Mouse (Mus musculus): ENCODE data around the gene Echs1. TPM values are rescaled to one million over a fixed set of nuclear protein-coding genes. Genes with fewer than 3 reads are reported as not detected.
"Not testable (repeated sequence)": the region's sequence is repeated elsewhere in the genome, so short reads cannot be mapped to it uniquely, and the experiment has no call there.

Gene Echs1
- polyA plus RNA-seq, 1 experiment: 5.5 TPM

GRCm38 (mm10) chr7:140137135-140138020, 21.1 kb upstream of the Echs1 start, which contains the start of gene Mtg1:
Gene Mtg1 (plus strand): TSS chr7:140137564.
- TF ChIP-seq FLI1 (IDR thresholded peaks at IDR 0.05; ENCODE audit: low read length) (no peak), GATA1 (IDR thresholded peaks at IDR 0.05; ENCODE audit: borderline replicate concordance, low read length) (no peak)
- peak within 1 kb of the TSS; percentile 98 for H3K4me3 ChIP-seq (replicated peaks)
- no peaks in the 10 kb centered on the region for H3K27me3 ChIP-seq (replicated peaks)
- H3K4me1 ChIP-seq: peaks cover 46% of the 10 kb centered on the region
- H3K36me3 ChIP-seq (replicated peaks; ENCODE audit: low read length): peaks cover 22% of the 10 kb centered on the region
- no peaks in the 10 kb centered on the region for H3K9me3 ChIP-seq

GRCm38 (mm10) chr7:140135106-140135770, 19.0 kb upstream of the Echs1 start:
- TF ChIP-seq FLI1 (IDR thresholded peaks at IDR 0.05; ENCODE audit: low read length) (no peak), GATA1 (IDR thresholded peaks at IDR 0.05; ENCODE audit: borderline replicate concordance, low read length) (no peak)
- peaks cover 25% of the 10 kb centered on the region for H3K36me3 ChIP-seq (replicated peaks; ENCODE audit: low read length)
- no peaks in the 10 kb centered on the region for H3K27me3 ChIP-seq (replicated peaks)
- peaks cover 53% of the 10 kb centered on the region for H3K4me1 ChIP-seq
- no peak overlapping the region for H3K4me3 ChIP-seq (replicated peaks)
- H3K9me3 ChIP-seq: no peaks in the 10 kb centered on the region

GRCm38 (mm10) chr7:140134033-140134432, 17.8 kb upstream of the Echs1 start:
- Histone ChIP-seq H3K36me3 (replicated peaks; ENCODE audit: low read length) (peaks cover 35% of the 10 kb centered on the region), H3K4me1 (peaks cover 52% of the 10 kb centered on the region)
- not testable (repeated sequence) for H3K9me3 ChIP-seq; H3K27me3 ChIP-seq (replicated peaks); H3K4me3 ChIP-seq (replicated peaks)

- H3K36me3 ChIP-seq (replicated peaks; ENCODE audit: low read length): peaks cover 39% of the 10 kb centered on the region
- H3K4me1 ChIP-seq: peaks cover 53% of the 10 kb centered on the region
- not testable (repeated sequence) for H3K27me3 ChIP-seq (replicated peaks); H3K9me3 ChIP-seq; H3K4me3 ChIP-seq (replicated peaks)
Measured at GRCm38 (mm10) chr7:140132184-140132583, 15.9 kb upstream of the Echs1 start.

GRCm38 (mm10) chr7:140127911-140128310, 11.6 kb upstream of the Echs1 start:
- no peak for TF ChIP-seq GATA1 (IDR thresholded peaks at IDR 0.05; ENCODE audit: borderline replicate concordance, low read length)
- TF ChIP-seq FLI1 (IDR thresholded peaks at IDR 0.05; ENCODE audit: low read length): no peak
- H3K4me1 ChIP-seq: peaks cover 65% of the 10 kb centered on the region
- no peak overlapping the region for H3K4me3 ChIP-seq (replicated peaks)
- H3K36me3 ChIP-seq (replicated peaks; ENCODE audit: low read length): peaks cover 27% of the 10 kb centered on the region
- no peaks in the 10 kb centered on the region for H3K27me3 ChIP-seq (replicated peaks)
- no peaks in the 10 kb centered on the region for H3K9me3 ChIP-seq

- Histone ChIP-seq H3K36me3 (replicated peaks; ENCODE audit: low read length) (peaks cover 25% of the 10 kb centered on the region), H3K4me1 (peaks cover 65% of the 10 kb centered on the region), H3K4me3 (replicated peaks) (peak overlapping the region; percentile 77), H3K27me3 (replicated peaks) (no peaks in the 10 kb centered on the region), H3K9me3 (no peaks in the 10 kb centered on the region)
- no peak for TF ChIP-seq GATA1 (IDR thresholded peaks at IDR 0.05; ENCODE audit: borderline replicate concordance, low read length)
- no peak for TF ChIP-seq FLI1 (IDR thresholded peaks at IDR 0.05; ENCODE audit: low read length)
Measured at GRCm38 (mm10) chr7:140126934-140127333, 10.7 kb upstream of the Echs1 start.

GRCm38 (mm10) chr7:140126022-140126350, 9.7 kb upstream of the Echs1 start:
- H3K27me3 ChIP-seq (replicated peaks): no peaks in the 10 kb centered on the region
- peaks cover 65% of the 10 kb centered on the region for H3K4me1 ChIP-seq
- peaks cover 23% of the 10 kb centered on the region for H3K36me3 ChIP-seq (replicated peaks; ENCODE audit: low read length)
- H3K4me3 ChIP-seq (replicated peaks): peak overlapping the region; percentile 94
- H3K9me3 ChIP-seq: no peaks in the 10 kb centered on the region
- TF ChIP-seq GATA1 (IDR thresholded peaks at IDR 0.05; ENCODE audit: borderline replicate concordance, low read length): no peak
- no peak for TF ChIP-seq FLI1 (IDR thresholded peaks at IDR 0.05; ENCODE audit: low read length)

- no peak for TF ChIP-seq GATA1 (IDR thresholded peaks at IDR 0.05; ENCODE audit: borderline replicate concordance, low read length)
- no peak for TF ChIP-seq FLI1 (IDR thresholded peaks at IDR 0.05; ENCODE audit: low read length)
- Histone ChIP-seq H3K4me3 (replicated peaks) (peak overlapping the region; percentile 94), H3K9me3 (no peaks in the 10 kb centered on the region), H3K27me3 (replicated peaks) (no peaks in the 10 kb centered on the region), H3K4me1 (peaks cover 68% of the 10 kb centered on the region), H3K36me3 (replicated peaks; ENCODE audit: low read length) (peaks cover 19% of the 10 kb centered on the region)
Measured at GRCm38 (mm10) chr7:140125278-140126021, 9.2 kb upstream of the Echs1 start.

GRCm38 (mm10) chr7:140124382-140124781, 8.1 kb upstream of the Echs1 start:
- H3K4me1 ChIP-seq: peaks cover 71% of the 10 kb centered on the region
- no peak for TF ChIP-seq FLI1 (IDR thresholded peaks at IDR 0.05; ENCODE audit: low read length)
- no peak for TF ChIP-seq GATA1 (IDR thresholded peaks at IDR 0.05; ENCODE audit: borderline replicate concordance, low read length)
- H3K4me3 ChIP-seq (replicated peaks): no peak overlapping the region
- H3K9me3 ChIP-seq: no peaks in the 10 kb centered on the region
- H3K36me3 ChIP-seq (replicated peaks; ENCODE audit: low read length): peaks cover 8% of the 10 kb centered on the region
- no peaks in the 10 kb centered on the region for H3K27me3 ChIP-seq (replicated peaks)

GRCm38 (mm10) chr7:140122765-140123164, 6.5 kb upstream of the Echs1 start:
- TF ChIP-seq GATA1 (IDR thresholded peaks at IDR 0.05; ENCODE audit: borderline replicate concordance, low read length) (no peak), FLI1 (IDR thresholded peaks at IDR 0.05; ENCODE audit: low read length) (no peak)
- H3K36me3 ChIP-seq (replicated peaks; ENCODE audit: low read length): no peaks in the 10 kb centered on the region

More at GRCm38 (mm10) chr7:140122765-140123164, 6.5 kb upstream of the Echs1 start:
- Histone ChIP-seq H3K4me3 (replicated peaks) (no peak overlapping the region), H3K27me3 (replicated peaks) (no peaks in the 10 kb centered on the region), H3K9me3 (no peaks in the 10 kb centered on the region), H3K4me1 (peaks cover 65% of the 10 kb centered on the region)

Data from megakaryocyte, embryonic 14.5 days (primary cell).